Mouse (Mus musculus) heart, embryonic 16.5 days (tissue): ENCODE measurements around the gene Nf2. TPM values are rescaled to one million over a fixed set of nuclear protein-coding genes. Genes with fewer than 3 reads are reported as not detected.

ENCODE experiments used
- ATAC-seq: fragments of 200-750 bp; cut with Nextera tagmentation; replicated peaks from 2 replicates; pipeline ENCODE4 v1.8.0; 2017; ENCODE audit warnings: moderate number of reproducible peaks; ENCODE audit not compliant: insufficient read depth, low FRiP score; ENCODE audit errors: extremely low read depth
- H3K27ac ChIP-seq: fragments of 300-500 bp; sonication (generic); 2 replicates; pipeline ENCODE4 v1.5.1; 2014; ENCODE audit warnings: mild to moderate bottlenecking, low read length, control low read depth, moderate library complexity
- H3K27me3 ChIP-seq: fragments of 300-500 bp; sonication (generic); 2 replicates; pipeline ENCODE4 v1.6.1; 2014; ENCODE audit warnings: low read length, mixed read lengths; ENCODE audit not compliant: control insufficient read depth, insufficient read depth
- H3K36me3 ChIP-seq: fragments of 300-500 bp; sonication (generic); 2 replicates; pipeline ENCODE4 v1.6.1; 2014; ENCODE audit not compliant: control insufficient read depth, insufficient read depth
- H3K4me1 ChIP-seq: fragments of 300-500 bp; sonication (generic); 2 replicates; pipeline ENCODE4 v1.6.1; 2014; ENCODE audit warnings: low read length, mixed read lengths; ENCODE audit not compliant: control insufficient read depth, insufficient read depth
- H3K4me2 ChIP-seq: fragments of 300-500 bp; sonication (generic); 2 replicates; pipeline ENCODE4 v1.6.1; 2014; ENCODE audit warnings: low read depth, mild to moderate bottlenecking, control low read depth, low read length
- H3K4me3 ChIP-seq: fragments of 300-500 bp; sonication (generic); 2 replicates; pipeline ENCODE4 v1.5.1; 2014; ENCODE audit warnings: mild to moderate bottlenecking, control low read depth, low read length
- H3K9ac ChIP-seq: fragments of 300-500 bp; sonication (generic); 2 replicates; pipeline ENCODE4 v1.6.1; 2014; ENCODE audit warnings: low read length, control low read depth
- H3K9me3 ChIP-seq: fragments of 300-500 bp; sonication (generic); replicated peaks from 2 replicates; pipeline ENCODE4 v1.6.1; 2016; ENCODE audit warnings: low read length; ENCODE audit not compliant: control insufficient read depth
- WGBS: fragments of 180-500 bp; shearing (Covaris S2); extraction: QIAGEN DNeasy Blood & Tissue Kit; methylation state at CpG from one replicate; pipeline ENCODE4 v1.1.7; 2014; 5-methylcytosine and 5-hydroxymethylcytosine counted together
- polyA plus RNA-seq: library from polyadenylated mRNA; unstranded; fragments of >200 nt; fragmentation: Nextera tagmentation; extraction: Ambion mirVana; gene quantifications from 2 replicates; pipeline ENCODE4 v1.2.1, GENCODE M21; 2015

The Nf2 gene
- 42.8 and 44.8 TPM in 2 replicates for polyA plus RNA-seq

DNA sequence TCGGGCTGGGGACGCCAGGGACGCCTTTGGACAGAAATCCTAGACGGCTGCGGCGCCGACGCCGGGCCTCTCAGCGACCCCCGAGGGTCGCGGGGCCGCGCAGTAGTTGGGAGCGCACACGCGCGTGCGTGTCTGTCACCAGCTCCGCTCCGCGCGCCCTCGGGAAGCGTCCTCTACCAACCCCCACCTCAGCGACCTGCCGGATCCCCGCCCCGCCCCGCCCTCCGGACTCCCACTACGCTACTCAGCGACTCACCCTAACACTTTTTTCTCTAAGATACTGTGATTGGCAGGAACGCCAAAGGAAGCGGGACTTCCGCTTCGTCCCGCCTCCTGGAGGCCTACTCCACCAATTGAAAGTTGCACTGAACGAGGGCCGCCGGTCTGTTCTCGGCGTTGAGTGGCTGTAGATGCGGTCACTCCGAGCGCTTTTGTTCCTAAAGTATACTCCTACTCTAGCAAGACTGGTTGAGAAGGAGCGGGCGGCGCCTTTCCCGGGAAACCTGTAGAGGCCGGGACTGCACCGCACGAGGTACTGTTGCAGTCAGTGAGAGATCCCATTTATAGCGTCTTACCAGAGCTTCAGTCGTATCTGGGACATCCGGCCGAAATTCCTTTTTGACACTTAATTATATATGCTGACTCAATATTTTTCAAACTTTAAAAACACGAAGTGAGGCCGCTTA, at the start of gene Nf2:
TSS of gene Nf2 (minus strand) at position 279 of the 686 bp plus-strand sequence.
- no peaks in the 10 kb centered on the region; the same call in 1 of the 2 replicates for H3K9me3 ChIP-seq
- H3K36me3 ChIP-seq: no peaks in the 10 kb centered on the region
- WGBS: under 1% methylated on average over 52 of the region's 60 CpGs
- H3K4me3 ChIP-seq: peak within 1 kb of the TSS; percentile 99
- peaks cover 5% of the 10 kb centered on the region for H3K4me1 ChIP-seq
- peak; percentile 99 for ATAC-seq
- no peaks in the 10 kb centered on the region for H3K27me3 ChIP-seq
- H3K9ac ChIP-seq: peak within 1 kb of the TSS; percentile 100
- H3K27ac ChIP-seq: peak within 1 kb of the TSS; percentile 91
- H3K4me2 ChIP-seq: peak within 1 kb of the TSS; percentile 74

DNA sequence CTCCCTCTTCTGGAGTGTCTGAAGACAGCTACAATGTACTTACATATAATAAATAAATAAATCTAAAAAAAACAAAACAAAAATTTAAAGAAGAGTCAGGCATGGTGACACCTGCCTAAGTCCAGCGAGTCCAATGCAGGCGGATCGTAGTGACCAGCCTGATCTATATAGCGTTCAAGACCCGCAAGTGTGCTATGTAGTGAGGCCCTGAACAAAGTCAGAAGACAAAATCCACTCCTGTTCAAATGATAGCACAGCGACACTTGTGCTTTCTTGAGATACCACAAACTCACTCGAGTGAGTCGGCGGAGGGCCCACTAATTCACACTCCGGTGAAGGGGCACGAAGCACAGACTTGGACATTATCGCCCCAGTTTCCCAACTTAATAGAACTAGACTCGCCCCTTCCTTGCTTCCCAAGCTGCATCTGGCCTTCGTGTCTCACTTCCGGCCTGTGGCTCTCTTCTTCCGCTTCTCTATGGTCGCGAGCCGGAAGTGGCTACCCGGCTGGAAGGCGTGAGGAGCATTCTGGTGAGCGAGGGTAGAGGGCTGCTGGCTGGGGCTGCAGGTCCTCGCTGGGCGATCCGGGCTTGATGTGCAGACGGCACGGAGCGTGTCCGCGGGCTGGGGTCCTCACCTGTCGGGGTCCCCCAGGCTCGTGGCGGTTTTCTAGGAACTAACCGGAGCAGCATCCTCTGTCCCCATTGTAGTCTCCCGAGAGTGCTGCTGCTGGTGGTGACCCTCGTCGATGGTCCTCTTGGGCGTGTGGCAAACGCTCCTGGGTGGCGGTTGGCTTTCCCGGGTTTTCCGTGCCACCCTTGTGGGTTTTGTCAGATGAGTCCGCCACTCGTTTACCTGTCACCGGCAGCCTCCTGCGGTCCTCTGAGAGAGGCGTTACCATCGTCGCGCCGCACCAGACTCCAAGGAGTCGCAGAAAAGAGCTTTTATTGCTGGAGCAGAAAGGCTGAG, 45.8 kb upstream of the Nf2 start, which contains the start of gene Thoc5:
TSS of gene Thoc5 (plus strand) at position 473 of the 969 bp plus-strand sequence.
- 3% methylated on average over 52 of the region's 52 CpGs for WGBS
- H3K4me1 ChIP-seq: peaks cover 7% of the 10 kb centered on the region
- H3K27ac ChIP-seq: peak within 1 kb of the TSS; percentile 76
- H3K9me3 ChIP-seq: no peaks in the 10 kb centered on the region
- no peaks in the 10 kb centered on the region for H3K27me3 ChIP-seq
- peak; percentile 83 for ATAC-seq
- H3K4me2 ChIP-seq: peak within 1 kb of the TSS; percentile 99
- H3K36me3 ChIP-seq: peaks cover 3% of the 10 kb centered on the region; the same call in 1 of the 2 replicates
- peak within 1 kb of the TSS; percentile 94 for H3K4me3 ChIP-seq
- peak within 1 kb of the TSS; percentile 90 for H3K9ac ChIP-seq

DNA sequence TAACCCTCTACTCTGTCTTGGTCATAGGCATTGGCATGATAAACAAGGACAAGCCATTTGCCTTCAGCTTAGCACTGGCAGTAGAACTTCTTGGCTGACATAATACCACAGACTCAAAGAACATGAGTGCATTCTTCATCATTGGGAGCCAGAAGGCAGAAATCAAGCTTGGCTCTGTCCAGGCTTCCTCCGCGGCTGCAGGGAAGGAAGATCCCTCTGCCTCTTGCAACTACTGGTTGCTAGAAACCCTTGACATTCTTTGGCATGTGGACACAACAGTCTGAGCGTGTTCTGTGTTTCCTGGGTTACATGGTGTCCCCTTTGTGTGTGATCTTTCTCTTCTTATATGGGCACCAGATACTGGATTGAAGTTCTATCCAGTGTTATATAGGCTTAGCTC, 37.7 kb upstream of the Nf2 start:
- WGBS: 98% methylated on average over 3 of the region's 3 CpGs
- no peaks in the 10 kb centered on the region for H3K4me1 ChIP-seq
- H3K27ac ChIP-seq: no peak overlapping the region
- H3K4me2 ChIP-seq: no peak overlapping the region
- no peaks in the 10 kb centered on the region for H3K36me3 ChIP-seq
- no peak for ATAC-seq
- no peaks in the 10 kb centered on the region for H3K9me3 ChIP-seq
- H3K4me3 ChIP-seq: no peak overlapping the region
- H3K27me3 ChIP-seq: no peaks in the 10 kb centered on the region
- H3K9ac ChIP-seq: no peak overlapping the region

DNA sequence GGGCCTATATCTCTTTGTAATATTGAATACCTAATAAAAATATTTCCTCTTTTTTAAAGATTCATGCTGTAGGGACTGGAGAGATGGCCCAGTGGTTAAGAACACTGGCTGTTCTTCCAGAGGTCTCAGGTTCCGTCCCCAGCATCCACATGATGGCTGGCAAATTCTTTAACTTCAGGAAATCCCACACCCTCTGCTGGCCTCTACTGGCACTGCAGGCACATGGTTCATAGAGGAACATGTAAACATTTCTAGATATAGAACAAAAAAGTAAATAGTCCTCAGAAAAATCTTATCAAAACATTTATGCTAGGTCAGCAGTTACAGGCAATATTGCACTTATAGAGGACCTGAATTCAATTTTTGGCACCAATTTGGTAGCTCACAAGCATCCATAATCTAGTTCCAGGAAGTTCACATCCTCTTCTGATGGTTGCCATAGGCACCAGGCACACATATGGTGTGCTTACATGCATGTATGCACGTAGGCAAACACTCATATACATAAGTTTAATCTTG, 36.1 kb upstream of the Nf2 start:
- WGBS: 61% methylated on average over 2 of the region's 2 CpGs
- Histone ChIP-seq H3K4me3 (no peak overlapping the region), H3K4me2 (no peak overlapping the region), H3K9ac (no peak overlapping the region), H3K36me3 (no peaks in the 10 kb centered on the region), H3K4me1 (no peaks in the 10 kb centered on the region), H3K27me3 (no peaks in the 10 kb centered on the region), H3K9me3 (no peaks in the 10 kb centered on the region), H3K27ac (no peak overlapping the region)
- no peak for ATAC-seq

DNA sequence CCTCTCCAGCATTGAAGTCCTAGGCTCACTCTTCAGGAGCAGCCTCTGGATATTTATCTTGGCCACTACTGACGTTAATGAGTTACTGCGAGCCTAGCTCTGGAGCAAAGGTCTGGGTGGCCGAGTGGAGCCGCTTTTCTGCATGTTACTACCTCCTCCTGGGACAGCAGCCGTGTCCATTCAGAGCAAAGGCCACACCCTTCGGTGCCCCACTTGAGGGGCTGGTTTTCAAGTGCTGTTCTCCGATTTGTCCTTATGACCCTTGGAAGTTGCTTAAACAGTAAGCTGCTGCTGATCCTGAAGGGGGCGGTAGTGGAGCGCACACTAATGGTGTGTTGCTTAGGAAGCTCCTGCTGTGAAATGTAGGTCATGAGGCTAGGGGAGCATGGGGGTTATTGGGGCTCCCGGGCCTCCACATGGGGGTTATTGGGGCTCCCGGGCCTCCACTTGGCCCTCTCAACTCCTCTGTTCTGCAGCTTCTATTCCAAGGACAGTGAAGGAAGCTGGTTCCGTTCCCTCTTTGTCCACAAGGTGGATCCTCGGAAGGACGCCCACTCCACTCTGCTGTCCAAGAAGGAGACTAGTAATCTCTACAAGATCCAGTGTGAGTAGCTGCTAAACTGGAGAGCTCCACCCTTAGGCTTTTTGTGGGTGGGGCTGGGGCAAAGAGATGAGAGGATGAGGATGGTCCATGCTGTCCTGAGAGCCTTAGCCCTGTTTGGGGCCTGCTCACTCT, 33.7 kb upstream of the Nf2 start:
- Histone ChIP-seq H3K36me3 (no peaks in the 10 kb centered on the region), H3K4me2 (peak overlapping the region; percentile 4; the same call in 1 of the 2 replicates), H3K27me3 (no peaks in the 10 kb centered on the region), H3K4me3 (no peak overlapping the region), H3K27ac (no peak overlapping the region), H3K9ac (no peak overlapping the region), H3K9me3 (no peaks in the 10 kb centered on the region), H3K4me1 (no peaks in the 10 kb centered on the region)
- WGBS: 40% methylated on average over 14 of the region's 14 CpGs
- no peak; the same call in 1 of the 2 replicates for ATAC-seq

DNA sequence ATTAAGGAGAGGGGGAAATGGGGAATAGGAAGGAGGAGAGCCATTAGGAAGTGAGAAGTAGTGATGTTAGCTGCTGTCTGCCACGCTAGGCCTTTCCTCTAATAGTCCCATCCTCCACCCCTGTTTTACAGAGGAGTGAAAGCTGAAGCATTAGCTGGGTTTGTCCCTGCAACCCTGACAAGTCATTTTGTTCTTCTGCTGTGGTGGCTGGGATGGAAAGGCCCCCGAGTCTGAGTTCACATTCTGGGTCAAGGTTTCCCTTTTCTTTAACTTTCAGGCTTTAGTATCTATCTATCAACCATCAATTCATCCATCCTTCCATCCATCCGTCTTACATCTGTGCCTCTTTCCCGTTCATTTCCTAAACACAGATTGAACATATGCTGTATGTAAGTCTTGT, 31.8 kb upstream of the Nf2 start:
- Histone ChIP-seq H3K9me3 (no peaks in the 10 kb centered on the region), H3K27ac (no peak overlapping the region), H3K4me1 (no peaks in the 10 kb centered on the region), H3K36me3 (peaks cover 2% of the 10 kb centered on the region; the same call in 1 of the 2 replicates), H3K4me3 (no peak overlapping the region), H3K9ac (no peak overlapping the region), H3K4me2 (no peak overlapping the region), H3K27me3 (no peaks in the 10 kb centered on the region)
- WGBS: 77% methylated on average over 4 of the region's 4 CpGs
- ATAC-seq: no peak

DNA sequence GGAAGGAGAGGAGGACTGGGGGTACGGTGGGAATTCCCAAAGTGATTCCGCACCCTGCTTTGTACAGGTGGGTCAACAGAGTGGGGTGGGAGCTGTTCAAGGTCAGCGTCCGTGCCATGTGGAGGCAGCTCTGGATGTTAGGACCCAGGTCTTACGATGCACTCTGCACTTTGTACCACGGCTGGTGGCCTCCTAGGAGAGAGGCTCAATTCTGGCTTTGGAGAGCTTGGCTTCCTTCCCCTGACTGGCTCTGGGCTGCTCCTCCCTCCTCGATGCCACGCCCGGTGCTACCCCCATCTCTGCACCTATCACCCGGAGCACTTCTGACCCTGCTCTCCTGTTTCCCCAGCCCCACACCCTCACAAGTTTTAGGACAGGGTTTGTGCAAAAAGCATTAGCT, 25.2 kb upstream of the Nf2 start:
- H3K9me3 ChIP-seq: no peaks in the 10 kb centered on the region
- ATAC-seq: no peak
- H3K27me3 ChIP-seq: no peaks in the 10 kb centered on the region
- H3K9ac ChIP-seq: peak overlapping the region; percentile 65
- peak overlapping the region; percentile 75 for H3K4me3 ChIP-seq
- H3K36me3 ChIP-seq: peaks cover 2% of the 10 kb centered on the region; the same call in 1 of the 2 replicates
- 7% methylated on average over 10 of the region's 10 CpGs for WGBS
- H3K4me1 ChIP-seq: 0 out of 2 replicates have a peak, but pooled peaks cover 2% of the 10 kb centered on the region
- H3K4me2 ChIP-seq: peak overlapping the region; percentile 86
- no peak overlapping the region for H3K27ac ChIP-seq

DNA sequence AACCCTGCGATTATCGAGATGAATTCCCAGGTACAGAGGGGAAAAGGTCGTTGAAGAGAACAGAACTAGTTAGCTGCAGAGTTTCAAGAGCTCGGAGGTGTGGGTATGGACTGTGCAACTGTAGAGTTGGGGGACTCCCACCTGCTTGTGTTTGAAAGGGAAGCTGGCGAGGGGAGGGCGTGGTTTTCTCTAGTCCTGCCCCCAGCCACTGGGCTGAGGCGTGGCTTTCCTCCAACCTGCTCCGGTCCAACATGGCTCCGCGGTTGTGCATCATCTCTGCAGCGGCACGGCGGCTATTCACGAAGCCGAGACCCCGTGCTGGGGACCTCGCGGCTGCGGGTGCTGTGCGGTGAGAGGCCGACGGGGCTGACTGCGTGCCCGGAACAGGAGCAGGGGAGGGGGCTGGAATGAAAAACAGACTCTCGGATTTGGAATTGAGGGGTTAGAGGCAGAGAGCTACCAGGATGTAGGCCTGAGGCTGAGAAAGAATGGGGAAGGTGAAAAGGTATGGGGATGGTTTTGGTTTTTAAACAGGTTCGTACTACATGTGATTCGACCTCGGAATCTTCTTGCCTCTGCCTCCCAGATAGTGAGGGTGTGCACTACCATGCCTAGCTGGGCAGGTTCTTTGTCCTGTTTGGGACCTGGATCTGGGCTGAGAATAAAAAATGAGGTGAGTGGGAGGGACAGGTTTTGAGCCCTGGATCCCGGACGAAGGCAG, 24.6 kb upstream of the Nf2 start, which contains the start of gene Nipsnap1:
TSS of gene Nipsnap1 (plus strand) at position 197 of the 721 bp plus-strand sequence.
- ATAC-seq: peak; percentile 86
- peak within 1 kb of the TSS; percentile 75 for H3K4me3 ChIP-seq
- peak within 1 kb of the TSS; percentile 86 for H3K4me2 ChIP-seq
- H3K9ac ChIP-seq: peak within 1 kb of the TSS; percentile 65
- WGBS: 2% methylated on average over 30 of the region's 30 CpGs
- H3K27me3 ChIP-seq: no peaks in the 10 kb centered on the region
- H3K36me3 ChIP-seq: peaks cover 2% of the 10 kb centered on the region; the same call in 1 of the 2 replicates
- no peaks in the 10 kb centered on the region for H3K9me3 ChIP-seq
- 0 out of 2 replicates have a peak, but pooled peaks cover 2% of the 10 kb centered on the region for H3K4me1 ChIP-seq
- H3K27ac ChIP-seq: no peak within 1 kb of the TSS
